Mouse (Mus musculus) cerebellum, postnatal 36 days (tissue): ENCODE data around the gene Zdhhc17.

Source experiments
- DNase-seq, 2 experiments: peaks; one replicate each; pipeline ENCODE4 v3.0.0; 2021 to 2022; ENCODE audit warnings: mixed read lengths in 2 of 2

Zdhhc17 gene

DNA sequence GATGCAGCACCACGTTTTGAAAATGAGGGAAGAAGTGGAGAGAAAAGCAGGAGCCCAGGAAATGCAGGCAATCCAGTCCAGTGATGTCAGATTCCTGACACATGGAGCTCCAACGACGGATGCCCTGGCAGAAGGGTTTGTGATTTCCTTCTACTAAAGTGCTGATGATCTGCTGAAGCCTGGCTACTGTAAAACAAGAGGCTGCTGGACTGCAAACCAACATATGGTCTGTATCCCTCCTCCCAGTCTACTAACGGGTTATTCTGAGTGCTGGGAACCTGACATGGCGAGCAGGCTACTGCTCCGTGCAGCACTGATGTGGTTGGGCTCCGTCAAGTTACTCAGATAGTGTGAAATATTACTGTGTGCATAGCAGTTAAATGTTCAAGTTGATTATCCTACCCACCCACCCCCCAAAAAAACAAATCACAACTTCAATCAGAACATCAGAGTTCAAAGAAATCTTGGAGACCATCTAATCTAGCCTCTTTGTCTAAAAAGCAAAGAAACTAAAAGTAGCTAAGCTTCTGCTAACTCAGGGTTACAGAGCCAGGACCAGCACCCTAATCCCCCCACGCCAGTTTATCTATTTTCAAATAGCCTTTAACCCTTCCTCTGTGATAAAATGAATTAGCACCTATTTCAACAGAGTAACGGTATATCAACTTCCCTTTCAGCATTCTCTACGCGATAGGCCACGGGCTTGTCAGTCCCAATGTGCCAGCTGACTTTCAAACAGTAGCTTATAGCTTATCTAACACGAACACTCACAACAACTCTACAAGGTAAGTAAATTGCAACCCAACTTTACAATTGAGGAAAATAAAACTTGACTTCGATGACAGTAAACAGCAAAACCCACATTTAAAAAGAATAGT lies 4.1 kb downstream of the Zdhhc17 start:
- peak; percentile 26 to 38 for DNase-seq

DNA sequence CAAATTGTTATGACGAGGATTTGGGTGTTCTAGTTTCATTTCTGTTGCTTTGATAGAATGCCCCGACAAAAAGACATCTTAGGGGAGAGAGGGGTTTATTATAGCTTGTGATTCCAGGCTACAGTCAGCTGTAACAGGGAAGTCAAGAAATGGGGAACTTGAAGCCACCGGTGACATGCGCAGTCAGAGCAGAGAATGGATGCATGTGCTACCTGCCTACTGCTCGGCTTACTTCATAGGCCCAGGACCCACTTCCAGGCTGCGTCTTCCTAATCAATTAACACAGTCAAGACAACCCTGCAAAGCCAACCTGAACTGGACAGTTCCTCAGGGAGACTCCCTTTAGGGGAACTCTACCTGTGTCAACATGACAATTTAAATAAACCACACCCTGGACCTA lies 5.7 kb downstream of the Zdhhc17 start:
- DNase-seq = no peak

DNA sequence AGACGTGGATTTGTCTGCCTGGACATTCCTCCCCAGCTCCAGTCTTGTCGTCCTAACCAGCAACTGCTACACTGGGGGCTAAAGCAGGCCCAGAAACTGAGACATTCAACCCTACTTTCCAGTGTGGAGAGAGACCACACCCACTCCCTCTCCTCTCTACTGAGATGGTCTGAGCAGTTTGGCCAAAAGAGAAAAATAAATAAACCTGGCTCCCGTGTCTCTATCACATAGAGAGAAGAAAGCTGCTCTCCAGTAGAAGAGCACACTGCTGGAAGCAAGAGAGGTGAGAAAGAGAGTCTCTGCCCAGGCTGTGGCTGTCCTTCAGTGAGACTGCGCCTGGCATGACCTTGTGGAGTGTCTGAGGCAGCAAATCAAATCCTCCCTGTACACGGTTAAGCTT lies 10.7 kb downstream of the Zdhhc17 start:
- no peak for DNase-seq

DNA sequence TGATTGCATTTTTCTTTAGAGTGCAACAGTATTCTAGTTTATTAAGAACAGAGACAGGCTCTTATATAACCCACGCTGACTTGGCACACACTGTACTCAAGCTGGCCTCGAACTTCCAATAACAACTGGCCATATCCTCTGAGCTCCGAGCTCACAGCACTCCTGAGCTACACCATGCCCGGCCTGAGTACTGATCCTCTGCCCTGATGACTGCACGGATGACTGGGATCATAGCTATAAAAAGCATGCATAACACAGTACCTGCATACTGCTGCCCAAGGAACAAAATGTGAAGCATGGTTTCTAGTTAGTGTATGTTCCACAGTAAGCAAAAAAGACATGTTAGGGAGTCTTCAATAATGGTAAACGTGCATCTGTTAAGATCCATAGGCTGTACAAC lies 12.8 kb downstream of the Zdhhc17 start:
- no peak for DNase-seq

DNA sequence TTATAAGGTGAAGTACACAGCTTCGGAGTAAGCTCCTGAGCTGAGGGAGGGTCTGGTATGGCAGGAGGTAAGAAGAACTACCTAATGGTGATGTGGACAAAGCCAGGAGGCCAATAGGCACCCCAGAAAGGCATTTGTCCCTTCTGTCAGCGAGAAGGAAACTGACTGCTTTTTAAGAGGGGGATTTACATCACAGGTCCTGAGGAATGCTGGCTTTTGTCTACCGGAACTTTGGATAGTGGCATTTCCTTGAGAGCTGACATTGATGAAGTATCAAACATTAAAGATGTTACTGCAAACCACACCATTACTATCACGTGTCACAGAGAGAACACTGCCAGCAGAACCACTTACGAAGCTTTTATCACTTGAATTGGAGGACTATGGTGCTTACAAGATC lies 15.2 kb downstream of the Zdhhc17 start:
- DNase-seq = no peak

DNA sequence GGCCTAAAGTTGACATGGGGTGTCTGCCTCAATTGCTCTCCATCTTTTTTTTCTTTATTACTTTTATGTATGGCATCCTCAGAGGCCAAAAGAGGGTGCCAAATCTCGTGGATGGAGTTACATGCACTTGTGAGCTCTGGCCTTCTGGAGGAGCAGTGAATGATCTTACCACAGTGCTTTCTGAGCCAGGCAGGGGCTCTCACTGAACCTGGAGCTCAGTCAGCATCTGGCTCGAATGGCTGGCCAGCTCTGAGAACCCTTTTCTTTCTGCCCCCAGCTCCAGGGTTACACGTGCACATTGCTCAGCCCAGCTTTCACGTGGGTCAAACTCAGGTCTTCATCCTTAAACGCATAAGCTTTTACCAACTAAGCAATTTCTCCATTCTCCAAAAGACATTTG lies 16.7 kb downstream of the Zdhhc17 start:
- no peak for DNase-seq

DNA sequence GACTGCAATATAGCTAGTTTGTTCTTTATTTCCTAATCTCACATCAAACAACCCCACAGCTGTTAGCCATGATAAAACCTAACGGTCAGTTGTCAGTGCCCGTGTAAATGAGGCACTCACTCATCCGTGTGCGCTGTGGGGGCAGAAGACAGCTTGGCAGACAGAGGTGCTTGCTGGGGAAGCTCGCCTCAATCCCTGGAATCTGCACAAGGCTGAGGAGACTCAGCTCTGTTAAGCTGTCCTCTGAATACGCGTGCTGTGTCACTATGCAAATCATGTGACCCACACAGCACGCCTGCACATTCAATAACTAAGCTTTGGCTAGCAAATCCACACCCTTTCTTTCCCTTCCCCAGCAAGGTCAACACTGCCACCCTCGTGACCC lies 17.9 kb downstream of the Zdhhc17 start:
- DNase-seq = peak in 1 of 2 experiments; percentile 10

DNA sequence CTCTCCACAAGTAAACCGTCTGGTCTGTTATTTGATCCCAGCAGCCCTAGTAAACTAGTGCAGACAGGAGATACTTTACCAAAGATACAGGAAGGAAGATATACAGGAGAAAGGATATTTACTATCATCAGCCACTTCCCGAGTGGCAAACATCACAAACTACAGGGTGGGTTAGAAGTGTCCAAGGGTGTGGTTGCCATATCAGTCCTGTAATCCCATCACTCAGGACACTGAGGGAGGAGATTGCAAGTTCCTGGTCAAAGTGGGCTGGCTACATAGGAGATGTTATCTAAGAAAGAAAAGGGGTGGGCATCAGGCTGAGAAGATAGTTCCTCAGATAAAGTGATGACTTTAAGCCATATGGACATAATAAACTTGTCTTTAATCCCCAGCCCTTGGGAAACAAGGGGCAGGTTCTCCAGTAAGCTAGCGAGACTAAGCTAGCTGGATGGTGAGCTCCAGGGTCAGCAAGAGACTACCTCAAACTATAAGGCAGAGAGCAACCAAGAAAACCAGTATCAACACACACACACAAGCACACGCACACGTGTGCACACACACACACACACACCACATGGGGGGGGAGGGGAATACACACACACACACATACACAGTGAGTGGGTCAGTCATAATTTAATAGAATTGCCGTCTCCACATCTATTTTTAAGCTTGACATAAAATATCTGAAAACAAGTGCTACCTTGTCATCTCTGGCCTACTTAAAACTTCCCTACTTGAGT lies 18.5 kb downstream of the Zdhhc17 start:
- DNase-seq = no peak

DNA sequence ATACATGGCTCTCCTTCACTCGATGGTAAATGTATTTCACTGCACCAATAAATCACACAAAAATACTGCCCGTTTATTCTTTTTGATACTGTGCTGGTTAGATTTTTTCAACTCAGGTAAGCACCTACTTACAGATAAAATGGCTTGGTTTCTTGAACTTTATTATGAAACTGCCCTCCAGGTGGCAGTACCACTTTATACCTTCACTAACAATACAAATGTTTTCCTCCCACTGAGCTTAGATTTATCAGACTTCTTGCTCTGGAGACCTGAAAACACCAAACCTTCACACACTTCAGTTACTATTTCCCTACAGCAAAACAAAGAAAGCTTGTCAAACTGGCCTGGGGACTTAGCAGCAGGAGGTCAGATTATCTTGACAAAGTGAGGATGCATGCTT lies 20.2 kb downstream of the Zdhhc17 start:
- peak in 1 of 2 experiments; percentile 34 for DNase-seq

DNA sequence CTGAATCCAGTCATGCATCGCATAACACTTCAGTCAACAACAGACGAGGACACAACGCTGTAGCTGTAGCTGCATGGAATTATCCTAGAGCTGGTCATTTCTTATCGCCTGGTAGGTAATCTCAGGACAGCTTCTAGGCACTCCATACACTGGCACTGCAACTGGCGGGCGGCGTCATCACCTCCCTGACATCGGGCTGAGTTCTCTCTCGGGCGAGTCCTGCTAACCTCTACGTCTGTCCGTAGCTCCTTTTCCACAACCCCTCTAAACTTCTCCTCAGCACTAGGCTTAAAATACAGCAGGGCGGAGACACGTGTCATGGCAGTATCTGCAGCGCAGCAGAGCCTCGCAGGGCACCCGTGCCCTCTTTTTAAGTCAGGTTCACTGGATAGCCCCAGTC lies 23.3 kb downstream of the Zdhhc17 start:
- no peak for DNase-seq

DNA sequence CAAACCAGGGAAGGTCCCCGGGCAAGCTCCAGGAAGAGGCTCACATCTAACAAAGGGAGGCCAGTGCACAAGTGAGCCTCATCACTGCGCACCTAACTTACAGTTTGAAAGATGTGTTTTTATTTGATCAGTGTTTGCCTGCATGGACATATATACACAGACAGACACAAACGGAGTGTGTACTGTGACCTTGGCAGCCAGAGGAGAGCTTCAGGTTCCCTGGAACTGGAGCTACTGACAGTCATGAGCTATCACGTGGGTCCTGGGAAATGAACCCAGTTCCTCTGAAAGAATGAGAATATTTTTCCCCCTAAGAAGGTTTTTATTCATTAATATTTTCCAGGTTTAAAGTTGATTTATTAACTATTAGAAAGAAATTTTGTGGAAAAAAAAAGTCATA lies 27.2 kb downstream of the Zdhhc17 start:
- no peak for DNase-seq

DNA sequence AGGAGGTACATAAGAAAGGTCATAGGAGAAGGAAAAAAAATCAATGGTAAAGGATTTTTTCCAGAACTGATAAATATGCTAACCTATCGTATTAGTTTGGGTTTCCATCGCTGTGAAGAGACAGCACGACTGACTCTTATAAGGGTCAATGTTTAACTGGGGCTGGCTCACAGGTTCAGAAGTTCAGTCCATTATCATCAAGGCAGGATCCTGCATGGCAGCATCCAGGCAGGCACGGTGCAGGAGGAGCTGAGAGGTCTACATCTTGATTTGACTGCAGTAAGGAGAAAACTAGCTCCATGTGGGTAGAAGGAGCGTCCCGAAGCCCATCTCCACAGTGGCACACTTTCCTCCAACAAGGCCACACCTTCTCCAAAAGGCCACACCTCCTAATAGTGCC lies 29.5 kb downstream of the Zdhhc17 start:
- DNase-seq = no peak

DNA sequence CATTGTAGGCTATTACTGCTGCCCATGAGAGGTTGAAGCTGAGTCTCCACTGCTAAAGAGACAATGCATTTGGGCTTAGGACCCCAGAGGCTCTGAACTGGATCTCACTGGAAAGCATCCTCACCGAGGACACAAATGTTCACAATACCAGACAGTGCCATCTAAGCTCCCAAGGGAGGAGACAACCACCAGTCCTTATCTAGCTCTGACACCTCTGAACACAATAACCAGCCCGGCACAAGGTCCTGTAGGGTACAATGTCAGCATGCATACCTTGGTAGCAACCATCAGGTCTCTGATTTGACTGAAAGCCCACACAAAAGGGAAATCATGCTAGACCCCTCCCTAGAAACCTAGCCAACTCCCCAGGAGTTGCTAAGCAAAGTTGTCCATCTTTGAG lies 30.5 kb downstream of the Zdhhc17 start:
- DNase-seq = no peak

DNA sequence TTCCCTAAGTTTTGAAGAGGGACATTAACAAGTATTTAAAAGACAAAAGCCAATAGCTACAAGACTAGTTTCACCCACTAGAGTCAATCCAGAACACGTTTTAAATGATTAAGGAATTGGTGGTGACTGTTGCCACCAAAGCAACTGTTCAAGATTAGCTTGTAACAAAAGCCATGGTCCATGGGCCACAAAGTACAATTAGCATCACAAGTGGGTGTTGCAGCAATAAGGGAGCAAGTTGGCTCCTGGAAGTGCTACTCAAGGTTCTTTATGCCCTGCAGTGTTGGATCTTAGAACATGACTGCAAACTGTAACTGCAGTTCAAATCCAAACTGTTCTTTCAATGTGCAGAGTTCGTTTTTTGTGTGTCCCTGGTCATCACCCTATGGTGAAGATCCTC lies 32.6 kb downstream of the Zdhhc17 start:
- no peak for DNase-seq

DNA sequence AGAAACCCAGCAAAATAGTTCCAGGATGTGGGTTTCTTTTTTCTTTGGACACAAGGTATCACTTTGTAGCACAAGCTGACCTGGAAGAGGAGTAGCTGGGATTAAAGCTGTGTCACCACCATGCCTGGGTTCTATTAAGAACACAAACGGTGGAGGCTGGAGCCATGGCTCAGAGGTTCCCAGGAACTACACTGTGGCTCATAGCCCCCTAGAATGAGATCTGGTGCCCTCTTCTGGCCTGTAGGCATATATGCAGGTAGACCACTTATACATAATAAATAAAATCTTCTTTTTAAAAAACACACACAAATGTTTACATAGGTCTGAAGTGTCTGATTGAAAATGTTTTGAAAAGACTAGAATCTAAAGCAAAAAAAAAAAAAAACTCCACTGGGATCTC lies 33.9 kb downstream of the Zdhhc17 start:
- DNase-seq = peak; percentile 26 to 34

DNA sequence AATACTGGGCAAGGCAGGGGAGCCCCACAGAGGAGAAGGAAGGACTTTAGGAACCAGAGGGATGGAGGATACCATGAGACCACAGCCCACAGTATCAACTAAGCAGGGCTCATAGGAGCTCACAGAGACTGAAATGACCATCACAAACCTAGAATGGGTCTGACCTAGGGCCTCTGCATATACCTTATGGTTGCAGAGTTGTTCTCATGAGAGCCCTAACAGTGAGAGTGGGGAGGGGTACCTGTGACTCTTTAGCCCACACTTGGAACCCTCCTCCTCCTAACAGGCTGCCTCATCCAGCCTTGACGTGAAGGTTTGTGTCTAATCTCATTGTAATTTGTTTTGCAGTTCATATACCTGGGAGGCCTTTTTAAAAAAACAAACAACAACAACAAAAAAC lies 35.1 kb downstream of the Zdhhc17 start:
- DNase-seq = no peak

DNA sequence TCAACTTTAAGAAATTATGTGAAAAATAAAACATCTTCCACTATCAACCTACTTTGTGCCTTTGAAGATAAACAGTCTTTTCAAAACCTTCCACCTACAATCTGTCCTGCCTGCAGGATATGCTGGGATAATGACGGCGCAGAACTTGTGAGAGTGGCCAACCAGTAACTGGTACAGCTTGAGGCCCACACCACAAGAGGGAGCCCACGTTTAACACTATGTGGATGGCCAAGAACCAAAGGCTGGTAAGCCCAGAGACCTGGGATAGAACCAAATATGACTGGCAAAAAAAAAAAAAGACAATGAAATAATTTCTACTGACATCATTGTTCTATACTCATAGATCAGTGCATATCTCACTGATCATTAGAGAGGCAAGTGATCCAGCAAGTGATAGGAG lies 35.5 kb downstream of the Zdhhc17 start:
- DNase-seq = peak; percentile 68 to 70

DNA sequence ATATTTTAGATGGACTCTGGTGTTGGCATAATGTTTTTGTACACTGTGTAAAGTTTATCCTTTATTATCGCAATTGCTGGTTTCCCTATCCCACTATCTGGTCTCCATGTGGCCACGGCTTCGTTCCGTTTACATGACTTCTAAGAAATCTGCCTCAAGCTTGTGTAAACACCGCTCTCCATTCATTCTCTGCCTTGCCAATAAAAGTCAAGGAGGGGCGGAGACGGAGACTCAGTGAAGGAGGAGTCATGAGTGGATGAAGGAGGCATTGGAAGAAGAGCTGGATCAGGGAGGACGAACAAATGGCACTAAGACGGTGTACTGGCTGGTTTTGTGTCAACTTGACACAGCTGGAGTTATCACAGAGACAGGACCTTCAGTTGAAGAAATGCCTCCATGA lies 37.9 kb downstream of the Zdhhc17 start:
- DNase-seq = no peak

DNA sequence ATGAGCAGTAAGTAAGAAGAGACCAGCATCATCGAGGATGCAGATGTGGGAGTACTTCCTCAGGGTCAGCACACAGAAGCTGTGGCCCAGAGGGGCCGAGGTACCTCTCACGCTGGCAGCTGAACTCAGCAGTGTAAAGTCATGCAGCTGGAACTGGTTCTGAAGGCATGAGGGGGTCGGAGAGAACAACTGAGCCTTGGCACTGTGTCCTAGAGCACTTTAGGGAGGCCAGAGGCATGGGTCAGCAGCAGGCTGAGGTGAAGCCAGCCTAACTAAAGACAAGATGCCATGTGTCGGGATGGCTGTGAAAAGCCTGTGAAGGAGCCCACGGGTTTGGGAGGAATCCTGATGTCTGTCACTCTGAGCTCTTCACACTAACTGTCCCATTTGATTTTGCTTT lies 38.5 kb downstream of the Zdhhc17 start:
- DNase-seq = no peak

DNA sequence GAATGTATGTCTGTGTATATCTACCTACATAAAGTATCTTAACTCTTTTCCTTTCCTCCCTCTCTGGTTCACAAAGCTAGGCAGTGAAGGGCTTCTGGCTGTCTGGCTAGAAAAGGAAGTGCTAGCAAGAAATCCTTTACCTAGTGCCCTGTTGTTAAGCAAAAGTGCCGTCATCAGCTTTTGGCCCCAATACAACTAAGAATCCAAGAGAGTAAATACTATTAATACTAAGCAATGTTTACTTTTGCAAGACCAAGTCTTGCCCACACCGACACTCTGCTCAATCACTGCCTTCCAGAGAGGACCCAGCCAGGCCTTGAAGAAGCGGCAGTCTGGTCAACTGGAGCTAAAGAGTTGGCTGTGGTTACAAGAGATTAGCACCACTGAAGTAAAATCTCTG lies 38.9 kb downstream of the Zdhhc17 start:
- no peak for DNase-seq

DNA sequence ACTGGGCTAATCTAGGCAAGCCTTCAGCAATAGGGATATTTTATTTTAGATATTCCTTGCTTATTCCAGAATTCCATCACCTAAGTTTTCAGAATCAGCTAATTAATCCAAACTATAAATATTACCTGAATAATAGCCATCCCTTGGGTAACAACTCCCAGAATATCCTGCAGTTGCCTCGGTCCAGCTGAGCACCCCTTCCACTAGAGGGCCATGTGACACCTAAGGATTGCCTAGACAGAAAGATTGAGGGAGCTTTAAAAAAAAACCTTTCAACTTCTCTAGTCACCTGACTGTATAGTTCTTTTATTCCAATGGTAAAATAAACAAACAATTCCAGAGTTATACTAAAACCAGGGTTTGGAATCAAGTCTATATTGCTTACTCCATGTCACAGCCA lies 47.8 kb downstream of the Zdhhc17 start:
- DNase-seq = no peak

DNA sequence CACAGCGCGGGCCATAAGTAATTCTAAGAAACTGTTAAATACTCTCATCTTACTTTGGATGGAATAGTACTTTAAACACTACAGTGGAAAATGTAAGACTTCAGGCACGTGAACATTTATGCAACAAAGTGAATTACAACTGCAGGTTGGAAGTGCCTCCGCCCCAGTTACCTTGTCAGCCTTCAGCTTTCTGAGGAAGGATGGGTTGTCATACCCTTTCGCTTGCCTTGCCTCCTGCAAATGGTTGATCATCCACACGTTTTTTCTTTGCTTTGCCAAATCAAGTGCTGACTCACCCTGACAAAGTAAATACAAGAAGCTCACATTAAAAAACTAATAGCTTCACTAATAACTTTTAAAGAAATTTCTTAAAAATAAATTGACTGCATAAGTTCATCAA lies 49.1 kb downstream of the Zdhhc17 start:
- DNase-seq = no peak

DNA sequence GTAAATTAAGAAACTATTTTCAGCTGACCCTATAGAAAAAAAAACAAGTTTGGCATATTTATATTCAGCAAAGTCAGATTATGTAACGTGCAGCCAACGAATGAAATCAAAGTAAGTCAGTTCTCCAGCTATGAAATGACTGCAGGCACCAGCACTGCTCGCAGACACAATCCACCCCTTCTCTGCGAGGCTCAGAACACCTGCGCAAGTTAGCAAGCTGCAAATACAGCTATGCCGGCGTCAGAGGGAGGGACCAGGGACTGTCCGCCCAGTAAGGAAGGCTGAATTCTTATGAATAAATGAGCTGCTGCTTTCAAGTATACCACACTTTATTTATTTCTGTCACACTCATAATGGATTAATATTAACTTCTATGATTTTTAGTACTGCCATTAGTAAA lies 50.2 kb downstream of the Zdhhc17 start:
- no peak for DNase-seq

DNA sequence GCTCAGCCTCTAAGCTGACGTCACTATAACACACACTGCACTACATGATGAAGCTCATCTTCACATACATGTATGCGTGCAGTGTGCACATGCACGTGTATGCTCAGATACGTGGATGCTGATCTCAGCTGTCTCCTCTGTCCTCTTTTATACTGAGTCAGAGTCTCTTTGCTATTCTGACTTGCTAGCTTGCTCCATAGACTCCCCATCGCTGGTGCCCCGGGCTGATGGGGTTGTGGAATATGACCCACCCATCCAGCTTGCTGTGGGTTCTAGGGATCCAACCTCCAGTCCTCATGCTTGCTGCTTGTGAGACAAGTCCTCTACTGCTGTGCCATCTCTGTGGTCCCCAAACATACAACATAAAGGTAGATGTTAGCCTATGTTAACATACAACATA lies 51.1 kb downstream of the Zdhhc17 start:
- no peak for DNase-seq
